Mouse (Mus musculus): ENCODE data around the gene Pcyt2. TPM values are rescaled to one million over a fixed set of nuclear protein-coding genes. Genes with fewer than 3 reads are reported as not detected.

Gene Pcyt2
- polyA plus RNA-seq, 1 experiment from 2014 or later: 393 TPM

DNA sequence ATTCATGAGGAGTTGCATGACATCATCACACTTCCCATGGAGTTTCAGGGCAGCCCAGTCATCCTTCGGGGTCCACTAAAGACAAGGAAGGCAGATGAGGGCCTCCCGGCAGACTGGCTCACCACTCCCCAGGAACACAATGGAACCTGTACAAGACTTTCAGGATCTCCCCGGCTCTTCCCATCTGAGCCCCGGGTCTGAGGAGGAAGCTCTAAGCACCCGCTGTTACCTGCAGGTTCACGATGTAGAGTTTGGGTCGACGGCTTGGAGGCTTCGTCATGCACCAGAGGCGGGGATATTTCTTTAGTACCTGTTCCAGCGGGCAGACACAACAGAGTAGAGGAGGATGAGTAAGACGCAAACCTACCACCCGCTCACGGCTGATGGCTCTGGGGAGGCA, 2.5 kb upstream of the Pcyt2 start:
- Histone ChIP-seq H3K4me3 (ENCODE audit: low read length) (no peak overlapping the region), H3K27me3 (replicated peaks; ENCODE audit: control insufficient read depth, insufficient read depth, low read length) (no peaks in the 10 kb centered on the region), H3K4me1 (ENCODE audit: control insufficient read depth, insufficient read depth, low read length) (peaks cover 22% of the 10 kb centered on the region), H3K4me2 (ENCODE audit: low read depth, low read length) (no peak overlapping the region), H3K9me3 (ENCODE audit: control insufficient read depth, low read length) (no peaks in the 10 kb centered on the region), H3K36me3 (ENCODE audit: control insufficient read depth, insufficient read depth, low read length) (peaks cover 19% of the 10 kb centered on the region), H3K9ac (ENCODE audit: low read depth, low read length) (no peak overlapping the region), H3K27ac (ENCODE audit: low read length) (no peak overlapping the region)
- 94% methylated on average over 14 of the region's 14 CpGs for WGBS
- ATAC-seq: no peak

DNA sequence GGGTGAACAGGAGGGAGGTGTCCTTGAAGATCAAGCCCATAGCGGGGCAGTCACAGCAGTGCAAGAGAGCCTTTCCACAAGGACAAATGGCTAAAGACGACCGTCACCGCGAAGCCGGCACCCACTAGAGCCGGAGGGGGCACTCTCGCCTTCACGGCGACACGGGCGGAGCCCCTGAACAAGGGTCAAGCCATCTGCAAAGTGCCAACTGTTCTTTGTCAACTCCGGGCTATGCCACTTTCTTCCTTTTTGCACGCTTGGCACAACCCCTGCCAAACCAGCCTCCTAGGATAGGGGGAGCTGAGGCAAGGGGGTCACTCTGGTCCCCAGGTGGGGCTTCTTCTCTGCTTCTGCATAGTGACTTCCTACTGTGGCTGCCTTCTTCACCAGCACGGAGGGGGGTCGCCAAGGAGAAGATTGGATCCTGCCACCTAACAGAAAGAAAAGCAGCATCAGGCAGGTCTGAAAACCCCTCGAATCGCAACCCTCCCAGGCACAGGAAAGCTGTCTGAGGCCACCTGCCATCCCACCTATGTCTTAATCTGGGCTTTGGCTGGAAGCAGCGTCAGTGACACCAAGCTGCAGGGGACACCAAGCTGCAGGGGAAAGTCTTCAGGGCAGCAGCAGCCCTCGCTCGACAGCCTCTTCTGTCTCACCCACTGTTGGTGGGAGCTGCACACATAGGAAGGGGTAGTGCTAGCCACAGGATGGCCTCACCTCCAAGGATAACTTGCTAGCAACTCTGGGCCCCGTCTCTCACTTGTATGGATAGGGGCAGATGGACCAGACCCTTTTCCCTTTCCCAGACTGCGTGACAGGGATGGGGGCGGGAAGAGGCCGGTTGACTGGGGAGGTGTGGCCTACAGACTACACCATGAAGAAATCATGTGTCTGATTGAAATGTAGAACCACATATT, 1.1 kb upstream of the Pcyt2 start:
- H3K9me3 ChIP-seq (ENCODE audit: control insufficient read depth, low read length): no peaks in the 10 kb centered on the region
- WGBS: 90% methylated on average over 25 of the region's 25 CpGs
- peak overlapping the region; percentile 84 for H3K27ac ChIP-seq (ENCODE audit: low read length)
- H3K4me1 ChIP-seq (ENCODE audit: control insufficient read depth, insufficient read depth, low read length): peaks cover 20% of the 10 kb centered on the region
- H3K36me3 ChIP-seq (ENCODE audit: control insufficient read depth, insufficient read depth, low read length): peaks cover 19% of the 10 kb centered on the region
- H3K9ac ChIP-seq (ENCODE audit: low read depth, low read length): no peak overlapping the region; the same call in 1 of the 2 replicates
- no peak for ATAC-seq
- H3K4me3 ChIP-seq (ENCODE audit: low read length): no peak overlapping the region
- no peaks in the 10 kb centered on the region for H3K27me3 ChIP-seq (replicated peaks; ENCODE audit: control insufficient read depth, insufficient read depth, low read length)
- H3K4me2 ChIP-seq (ENCODE audit: low read depth, low read length): no peak overlapping the region

DNA sequence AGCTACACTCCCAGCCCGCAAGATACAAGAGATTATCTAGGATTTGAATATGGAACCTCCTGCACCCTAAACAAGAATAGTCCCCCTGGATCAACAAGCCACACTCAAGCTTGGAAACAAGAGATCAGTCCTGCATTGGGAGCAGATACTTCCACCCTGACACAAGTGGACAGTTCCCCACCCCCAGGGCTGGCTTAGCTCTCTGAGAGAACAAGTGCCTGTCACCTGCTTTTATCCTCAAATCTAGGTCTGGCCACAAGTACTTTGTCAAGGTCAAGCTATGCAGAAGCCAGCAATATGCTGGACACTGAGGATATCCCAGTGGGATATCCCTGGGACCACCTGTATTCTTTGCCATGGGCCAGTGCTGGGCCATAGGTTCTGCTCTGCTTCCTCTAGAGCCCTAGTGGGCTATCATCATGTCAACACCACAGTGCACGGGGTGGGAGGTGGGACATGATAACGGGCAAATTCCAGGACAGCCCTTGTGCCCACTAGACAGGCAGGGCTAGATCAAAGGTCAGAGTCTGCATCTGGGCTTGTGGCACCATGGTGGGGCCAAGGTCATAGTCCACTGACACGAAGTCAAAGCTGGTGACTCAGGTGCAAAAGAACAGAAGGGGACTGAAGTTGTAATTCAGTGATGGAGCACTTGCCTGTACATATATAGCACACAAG, 980 bp downstream of the Pcyt2 start:
- peak overlapping the region; percentile 68 for H3K4me2 ChIP-seq (ENCODE audit: low read depth, low read length)
- 40% methylated on average over 4 of the region's 4 CpGs for WGBS
- no peaks in the 10 kb centered on the region for H3K27me3 ChIP-seq (replicated peaks; ENCODE audit: control insufficient read depth, insufficient read depth, low read length)
- H3K9me3 ChIP-seq (ENCODE audit: control insufficient read depth, low read length): no peaks in the 10 kb centered on the region
- H3K4me1 ChIP-seq (ENCODE audit: control insufficient read depth, insufficient read depth, low read length): peaks cover 19% of the 10 kb centered on the region
- peak overlapping the region; percentile 88 for H3K4me3 ChIP-seq (ENCODE audit: low read length)
- ATAC-seq: peak; percentile 47
- peaks cover 35% of the 10 kb centered on the region for H3K36me3 ChIP-seq (ENCODE audit: control insufficient read depth, insufficient read depth, low read length)
- H3K9ac ChIP-seq (ENCODE audit: low read depth, low read length): peak overlapping the region; percentile 90
- H3K27ac ChIP-seq (ENCODE audit: low read length): peak overlapping the region; percentile 84

DNA sequence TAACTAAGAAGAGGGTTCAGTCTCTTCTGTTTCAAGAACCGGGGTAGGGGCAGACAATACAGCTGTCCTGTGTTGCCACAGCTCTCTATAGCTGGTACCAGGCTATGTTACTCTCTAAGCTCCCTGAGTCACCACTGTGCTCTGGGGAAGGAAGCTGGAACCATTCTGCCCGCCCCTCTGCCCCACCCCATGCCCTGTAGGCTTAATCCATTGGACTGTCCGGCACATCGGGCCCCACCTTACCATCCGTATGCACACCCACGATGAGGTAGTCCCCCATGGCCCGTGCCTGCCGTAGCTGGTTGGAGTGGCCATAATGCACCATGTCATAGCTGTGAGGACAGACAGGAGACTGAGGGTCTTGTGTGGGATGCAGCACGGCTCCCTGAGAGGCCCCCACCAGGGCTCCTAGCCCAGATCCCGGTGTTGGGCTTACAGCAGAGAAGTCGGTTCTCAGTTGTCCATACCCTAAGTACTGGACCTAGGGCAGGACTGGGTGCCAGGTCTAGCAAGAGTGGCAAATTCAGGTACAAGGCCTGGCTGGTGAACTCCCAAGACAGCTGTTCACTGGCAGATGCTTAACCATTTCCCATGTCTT, 2.0 kb downstream of the Pcyt2 start:
- whole genome bisulfite sequencing: 84% methylated on average over 11 of the region's 11 CpGs

DNA sequence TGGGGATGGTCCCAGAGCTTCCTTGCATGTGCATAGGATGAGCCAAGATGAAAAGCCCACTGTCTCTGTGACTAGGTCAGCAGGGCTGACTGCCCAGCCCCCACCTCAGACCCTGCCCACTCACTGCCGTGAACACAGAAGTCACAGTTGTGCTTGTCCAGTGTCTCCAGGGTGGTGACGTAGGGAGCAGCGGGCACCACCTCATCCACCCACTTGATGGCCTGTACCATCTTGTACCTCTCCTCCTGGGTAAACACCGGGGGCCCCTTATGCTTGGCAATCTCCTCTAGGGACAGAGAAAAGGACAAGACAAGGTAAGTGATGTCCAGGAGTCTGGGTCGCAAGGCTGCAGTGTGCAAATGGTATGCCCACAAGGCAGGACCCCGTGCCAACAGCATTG, 2.6 kb downstream of the Pcyt2 start:
- Histone ChIP-seq H3K9me3 (ENCODE audit: control insufficient read depth, low read length) (no peaks in the 10 kb centered on the region), H3K36me3 (ENCODE audit: control insufficient read depth, insufficient read depth, low read length) (peaks cover 35% of the 10 kb centered on the region), H3K4me2 (ENCODE audit: low read depth, low read length) (peak overlapping the region; percentile 68; the same call in 1 of the 2 replicates), H3K4me3 (ENCODE audit: low read length) (no peak overlapping the region), H3K27me3 (replicated peaks; ENCODE audit: control insufficient read depth, insufficient read depth, low read length) (no peaks in the 10 kb centered on the region), H3K9ac (ENCODE audit: low read depth, low read length) (0 out of 2 replicates have a peak overlapping the region, but pooled peaks have one; percentile 90), H3K4me1 (ENCODE audit: control insufficient read depth, insufficient read depth, low read length) (peaks cover 19% of the 10 kb centered on the region), H3K27ac (ENCODE audit: low read length) (no peak overlapping the region)
- ATAC-seq: no peak
- WGBS: 91% methylated on average over 6 of the region's 6 CpGs

More for the DNA sequence above, 2.0 kb downstream of the Pcyt2 start:
- peaks cover 37% of the 10 kb centered on the region for H3K36me3 ChIP-seq (ENCODE audit: control insufficient read depth, insufficient read depth, low read length)
- peaks cover 19% of the 10 kb centered on the region for H3K4me1 ChIP-seq (ENCODE audit: control insufficient read depth, insufficient read depth, low read length)
- peak overlapping the region; percentile 88 for H3K4me3 ChIP-seq (ENCODE audit: low read length)
- H3K9me3 ChIP-seq (ENCODE audit: control insufficient read depth, low read length): no peaks in the 10 kb centered on the region
- H3K27me3 ChIP-seq (replicated peaks; ENCODE audit: control insufficient read depth, insufficient read depth, low read length): no peaks in the 10 kb centered on the region
- peak overlapping the region; percentile 45 for H3K27ac ChIP-seq (ENCODE audit: low read length)
- H3K4me2 ChIP-seq (ENCODE audit: low read depth, low read length): peak overlapping the region; percentile 68
- H3K9ac ChIP-seq (ENCODE audit: low read depth, low read length): peak overlapping the region; percentile 90
- no peak for ATAC-seq

DNA sequence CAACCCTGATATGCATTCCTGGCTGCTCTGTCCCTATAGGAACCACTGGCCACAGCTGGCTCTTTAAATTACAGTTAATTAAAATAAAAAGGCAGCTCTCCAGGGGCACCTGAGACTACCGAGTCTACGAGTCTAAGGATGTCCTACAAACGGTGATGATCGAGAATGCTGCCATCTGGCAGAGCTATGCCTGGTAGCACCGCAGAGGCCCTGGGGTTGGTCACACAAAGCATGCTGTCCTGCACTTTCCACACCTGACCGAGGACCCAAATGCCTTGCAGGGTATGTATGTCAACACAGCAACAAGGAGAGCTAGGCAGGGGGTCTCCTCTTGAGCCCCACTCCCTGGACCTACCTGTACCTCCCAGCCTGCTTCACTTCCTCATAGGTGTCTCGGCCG, 3.8 kb downstream of the Pcyt2 start:
- Histone ChIP-seq H3K27me3 (replicated peaks; ENCODE audit: control insufficient read depth, insufficient read depth, low read length) (no peaks in the 10 kb centered on the region), H3K9me3 (ENCODE audit: control insufficient read depth, low read length) (no peaks in the 10 kb centered on the region), H3K9ac (ENCODE audit: low read depth, low read length) (no peak overlapping the region), H3K27ac (ENCODE audit: low read length) (no peak overlapping the region), H3K36me3 (ENCODE audit: control insufficient read depth, insufficient read depth, low read length) (peaks cover 29% of the 10 kb centered on the region), H3K4me1 (ENCODE audit: control insufficient read depth, insufficient read depth, low read length) (peaks cover 28% of the 10 kb centered on the region), H3K4me2 (ENCODE audit: low read depth, low read length) (no peak overlapping the region), H3K4me3 (ENCODE audit: low read length) (no peak overlapping the region)
- no peak for ATAC-seq
- 84% methylated on average over 8 of the region's 8 CpGs for WGBS

DNA sequence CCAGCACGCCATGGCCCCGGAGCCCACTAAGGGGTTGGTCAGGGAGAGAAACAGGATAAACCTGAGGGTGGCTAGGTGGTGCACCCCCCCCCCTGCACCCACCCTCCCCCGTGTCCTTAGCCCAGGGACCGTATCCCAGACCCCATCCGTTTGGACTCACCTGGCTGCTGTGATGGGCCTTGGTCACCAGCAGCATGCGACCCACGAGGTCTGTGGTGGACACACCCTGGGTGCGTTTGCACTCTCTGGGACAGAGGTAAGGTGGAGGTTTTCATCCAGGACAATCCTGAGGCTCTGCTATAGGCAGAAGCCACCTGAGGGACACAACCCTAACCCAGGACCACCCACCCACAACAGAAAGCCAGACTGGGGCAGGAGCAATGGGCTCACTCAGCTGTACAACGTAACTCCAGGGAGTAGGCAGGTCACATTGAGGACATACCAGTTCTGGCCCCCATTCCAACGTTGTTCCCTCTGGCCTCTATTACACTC, 4.2 kb downstream of the Pcyt2 start:
- Histone ChIP-seq H3K4me2 (ENCODE audit: low read depth, low read length) (no peak overlapping the region), H3K9ac (ENCODE audit: low read depth, low read length) (no peak overlapping the region), H3K36me3 (ENCODE audit: control insufficient read depth, insufficient read depth, low read length) (peaks cover 29% of the 10 kb centered on the region), H3K4me3 (ENCODE audit: low read length) (no peak overlapping the region), H3K27ac (ENCODE audit: low read length) (no peak overlapping the region), H3K4me1 (ENCODE audit: control insufficient read depth, insufficient read depth, low read length) (peaks cover 32% of the 10 kb centered on the region), H3K27me3 (replicated peaks; ENCODE audit: control insufficient read depth, insufficient read depth, low read length) (no peaks in the 10 kb centered on the region), H3K9me3 (ENCODE audit: control insufficient read depth, low read length) (no peaks in the 10 kb centered on the region)
- ATAC-seq: no peak
- 89% methylated on average over 10 of the region's 10 CpGs for WGBS

DNA sequence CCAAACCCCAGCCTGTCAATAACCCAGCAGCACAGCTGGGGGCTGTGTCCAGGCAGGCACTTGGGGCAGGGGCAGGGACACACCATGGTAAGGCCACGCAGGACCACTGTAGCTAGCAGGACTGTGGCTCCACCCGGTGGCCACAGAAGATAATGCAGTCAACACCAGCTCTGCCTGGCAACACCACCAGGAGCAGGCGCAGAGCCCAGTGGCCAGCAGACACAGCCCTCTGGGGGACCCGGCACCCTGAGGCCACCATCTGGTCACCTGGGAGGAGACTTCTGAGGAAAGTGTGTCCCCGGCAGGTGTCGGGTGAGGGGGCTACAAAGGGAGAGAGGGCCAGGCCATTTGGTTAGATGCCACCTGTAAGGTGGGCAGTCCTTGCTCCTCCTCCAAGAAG, 5.0 kb downstream of the Pcyt2 start:
- no peak overlapping the region for H3K4me2 ChIP-seq (ENCODE audit: low read depth, low read length)
- ATAC-seq: no peak
- H3K36me3 ChIP-seq (ENCODE audit: control insufficient read depth, insufficient read depth, low read length): peaks cover 29% of the 10 kb centered on the region
- H3K9me3 ChIP-seq (ENCODE audit: control insufficient read depth, low read length): no peaks in the 10 kb centered on the region
- H3K27me3 ChIP-seq (replicated peaks; ENCODE audit: control insufficient read depth, insufficient read depth, low read length): no peaks in the 10 kb centered on the region
- no peak overlapping the region for H3K27ac ChIP-seq (ENCODE audit: low read length)
- peaks cover 39% of the 10 kb centered on the region for H3K4me1 ChIP-seq (ENCODE audit: control insufficient read depth, insufficient read depth, low read length)
- WGBS: 38% methylated on average over 6 of the region's 6 CpGs
- no peak overlapping the region for H3K9ac ChIP-seq (ENCODE audit: low read depth, low read length)
- H3K4me3 ChIP-seq (ENCODE audit: low read length): no peak overlapping the region

DNA sequence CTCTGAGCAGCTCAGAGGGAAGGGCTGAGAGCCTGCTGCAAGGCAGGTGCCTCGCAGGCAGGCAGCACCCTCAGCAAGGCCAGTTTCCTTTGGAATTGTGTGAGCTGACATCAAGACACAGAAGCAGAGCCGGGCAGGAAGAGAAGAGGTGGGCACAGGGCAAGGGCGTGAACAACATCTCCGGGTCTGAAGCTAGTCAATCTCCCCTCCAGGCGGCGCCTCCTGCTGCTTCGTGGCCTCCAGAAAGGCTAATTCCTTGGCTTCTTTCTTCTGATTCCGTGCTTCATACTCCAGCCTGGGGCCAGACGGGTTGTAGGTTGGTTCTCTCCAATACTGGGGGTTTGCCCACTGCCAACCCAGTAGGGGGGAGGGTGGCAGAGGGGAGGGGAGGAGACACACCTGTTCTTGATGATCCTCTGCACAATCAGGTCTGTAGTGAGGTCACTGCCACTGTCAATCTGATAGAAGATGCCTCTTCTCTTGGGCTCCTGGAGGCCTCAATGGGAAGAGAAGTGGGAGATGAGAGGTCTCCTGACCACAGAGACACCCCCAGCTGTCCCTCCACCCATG, 7.2 kb downstream of the Pcyt2 start:
- H3K4me2 ChIP-seq (ENCODE audit: low read depth, low read length): no peak overlapping the region
- no peak for ATAC-seq
- 88% methylated on average over 9 of the region's 9 CpGs for WGBS

More for the DNA sequence above, 7.2 kb downstream of the Pcyt2 start:
- no peaks in the 10 kb centered on the region for H3K9me3 ChIP-seq (ENCODE audit: control insufficient read depth, low read length)
- H3K36me3 ChIP-seq (ENCODE audit: control insufficient read depth, insufficient read depth, low read length): peaks cover 29% of the 10 kb centered on the region
- no peaks in the 10 kb centered on the region for H3K27me3 ChIP-seq (replicated peaks; ENCODE audit: control insufficient read depth, insufficient read depth, low read length)
- no peak overlapping the region for H3K27ac ChIP-seq (ENCODE audit: low read length)
- no peak overlapping the region for H3K4me3 ChIP-seq (ENCODE audit: low read length)
- H3K9ac ChIP-seq (ENCODE audit: low read depth, low read length): no peak overlapping the region
- H3K4me1 ChIP-seq (ENCODE audit: control insufficient read depth, insufficient read depth, low read length): peaks cover 24% of the 10 kb centered on the region

Data from intestine, embryonic 16.5 days (tissue).